Mouse (Mus musculus) cerebellum, adult 11-12 months (tissue): Measurements from ENCODE around the gene Foxi3.

Source experiments
- DNase-seq: peaks from one replicate; pipeline ENCODE4 v3.0.0; 2022

Gene Foxi3

DNA sequence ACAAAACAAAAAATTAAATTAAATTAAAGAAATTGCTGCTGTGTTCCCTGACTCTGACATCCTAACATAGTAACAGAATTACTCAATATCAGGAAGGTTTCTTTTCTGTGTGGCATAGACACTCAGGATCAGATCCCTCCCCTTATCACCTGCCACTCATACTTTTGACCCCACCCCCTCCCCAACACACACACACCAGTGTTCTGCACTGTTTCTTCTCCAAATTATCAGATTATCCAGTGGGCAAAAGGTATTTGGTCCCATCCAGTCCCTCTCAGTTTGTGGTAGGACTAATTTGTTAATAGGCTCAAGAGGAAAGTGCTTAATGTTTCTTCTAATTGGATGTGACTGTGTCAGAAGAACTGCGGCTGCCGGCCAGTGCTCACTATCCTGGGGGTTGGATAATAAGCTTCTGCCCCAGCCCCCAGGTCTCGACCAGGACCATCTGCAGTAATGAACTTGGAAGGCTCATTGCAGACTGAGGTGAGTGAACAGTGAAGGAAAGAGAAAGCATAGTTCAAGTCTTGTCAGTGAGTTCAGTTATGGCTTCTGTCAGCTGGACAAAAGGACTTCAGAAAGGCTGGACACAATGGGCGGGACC, 39.9 kb downstream of the Foxi3 start:
- no peak for DNase-seq

DNA sequence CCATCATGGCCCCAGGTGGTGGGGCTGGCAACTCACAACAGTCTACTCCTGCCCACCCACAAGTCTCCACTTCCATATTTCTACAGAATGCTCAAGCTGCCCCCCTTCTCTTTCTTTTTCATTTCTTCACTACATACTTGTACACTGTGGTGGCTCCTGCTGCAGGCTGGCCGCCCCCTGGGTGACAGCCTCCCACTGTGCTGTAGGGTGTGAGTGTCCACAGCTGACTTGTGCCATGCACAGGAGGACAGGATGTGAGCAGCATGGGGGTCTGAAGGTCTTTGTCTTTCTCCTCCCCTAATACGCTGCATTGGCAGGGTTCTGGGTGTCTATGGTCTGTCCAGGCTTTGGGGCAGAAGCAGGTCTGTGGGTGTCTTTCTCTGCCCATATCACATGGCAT, 46.3 kb downstream of the Foxi3 start:
- no peak for DNase-seq

GRCm38 (mm10) chr6:71004161-71004560, 47.8 kb downstream of the Foxi3 start:
- DNase-seq: no peak
